Mouse (Mus musculus) skeletal muscle tissue, adult 2 months (tissue): ENCODE measurements at regions not wholly inside any gene's neighbourhood (a gene's known extent, or its start where the extent isn't known, plus 50 kb on each side); places are given as distances from the start of the nearest gene placed in this dataset.

ENCODE experiments used
- DNase-seq: peaks from one replicate; pipeline ENCODE4 v3.0.0-alpha.2; 2012; ENCODE audit warnings: low read depth, low spot score

- no peak for DNase-seq
These were observed 168.4 kb downstream of the Ndfip2 start for GRCm38 (mm10) chr14:105426597-105427334.

DNA sequence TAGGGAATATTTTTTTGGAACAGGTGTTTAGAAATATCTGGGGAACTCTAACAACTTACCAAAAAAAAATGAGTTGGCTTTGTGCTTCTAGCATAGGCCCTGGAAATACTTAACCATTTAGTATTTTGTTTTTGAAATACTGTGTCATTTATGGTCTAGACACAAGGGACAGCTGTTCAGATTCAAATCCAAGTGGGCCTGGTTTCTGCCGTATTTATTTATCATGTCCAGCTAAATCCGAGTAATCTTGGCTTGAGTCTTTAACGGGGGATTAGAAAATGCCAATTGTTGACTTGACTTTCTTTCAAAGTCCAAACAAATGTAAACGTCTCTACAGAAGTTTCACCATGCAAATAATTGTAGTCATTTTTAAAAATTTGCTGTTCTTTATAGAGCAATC is 159.6 kb downstream of the Ndfip2 start:
- DNase-seq: no peak

DNA sequence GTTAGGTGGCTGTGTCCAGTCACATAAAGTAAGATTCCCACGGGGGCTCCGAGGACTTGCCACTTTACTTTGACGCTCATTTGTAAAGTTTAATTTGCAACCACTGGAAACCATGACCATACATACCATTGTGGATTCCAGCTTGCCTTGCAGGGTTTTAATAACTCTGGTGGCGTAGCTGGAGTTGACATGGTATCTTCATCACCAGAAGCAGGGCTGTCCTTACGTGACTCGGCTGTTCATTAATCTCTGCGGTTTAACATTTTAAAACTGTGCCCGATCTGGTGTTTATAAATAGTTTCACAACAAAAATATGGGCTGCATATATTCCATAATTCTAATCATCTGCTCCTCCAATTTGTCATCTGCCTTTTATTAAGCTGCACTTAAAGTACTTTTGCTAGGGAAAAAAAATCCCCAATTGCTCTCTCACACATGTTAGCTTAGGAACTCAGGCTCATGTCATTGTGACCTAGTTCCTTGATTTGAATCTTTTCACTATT is 159.1 kb downstream of the Ndfip2 start:
- DNase-seq: no peak

DNA sequence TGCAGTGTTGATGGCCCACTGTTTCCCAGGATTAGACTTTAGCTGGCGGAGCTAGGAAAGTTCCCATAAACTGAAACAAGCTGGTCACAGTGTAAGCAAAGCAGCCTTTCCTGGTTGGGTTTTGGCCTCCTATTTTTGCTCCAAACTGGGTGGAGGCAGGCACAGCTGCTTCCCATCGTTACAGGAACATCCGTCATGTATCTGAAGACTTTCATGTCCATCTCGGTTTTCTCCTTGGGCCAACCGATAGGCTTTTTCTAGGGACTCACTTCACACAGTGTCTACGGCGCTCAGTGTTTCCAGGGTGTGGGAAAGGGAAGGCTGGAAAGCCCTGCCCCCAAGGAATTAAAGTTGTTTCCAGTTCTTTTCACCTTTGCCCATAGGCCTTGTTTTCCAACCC is 158.6 kb downstream of the Ndfip2 start:
- DNase-seq: peak; percentile 32

GRCm38 (mm10) chr14:105404662-105405061 is 146.3 kb downstream of the Ndfip2 start:
- DNase-seq: no peak

GRCm38 (mm10) chr14:105404241-105404640 is 145.9 kb downstream of the Ndfip2 start:
- DNase-seq: no peak

DNA sequence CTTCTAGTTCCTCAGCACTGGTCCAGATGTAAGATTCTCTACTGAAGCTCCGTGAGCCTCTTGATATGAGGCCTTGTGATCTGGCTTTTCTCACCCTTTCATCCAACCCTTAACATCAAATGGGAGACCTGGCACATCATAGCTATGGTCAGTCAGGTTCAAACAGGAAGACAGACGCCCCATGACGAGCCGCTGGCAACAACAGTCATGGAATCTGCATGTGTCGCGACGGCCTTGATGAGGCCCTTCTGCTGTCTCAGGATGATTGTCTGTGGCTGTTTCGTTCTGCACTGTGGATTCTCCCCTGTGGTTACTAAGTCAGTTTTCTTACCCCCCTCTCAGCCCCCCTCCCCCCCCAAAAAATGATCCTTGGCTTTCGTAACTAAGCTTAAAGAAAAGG is 144.9 kb downstream of the Ndfip2 start:
- no peak for DNase-seq

GRCm38 (mm10) chr14:105402556-105402955 is 144.2 kb downstream of the Ndfip2 start:
- DNase-seq: no peak

DNA sequence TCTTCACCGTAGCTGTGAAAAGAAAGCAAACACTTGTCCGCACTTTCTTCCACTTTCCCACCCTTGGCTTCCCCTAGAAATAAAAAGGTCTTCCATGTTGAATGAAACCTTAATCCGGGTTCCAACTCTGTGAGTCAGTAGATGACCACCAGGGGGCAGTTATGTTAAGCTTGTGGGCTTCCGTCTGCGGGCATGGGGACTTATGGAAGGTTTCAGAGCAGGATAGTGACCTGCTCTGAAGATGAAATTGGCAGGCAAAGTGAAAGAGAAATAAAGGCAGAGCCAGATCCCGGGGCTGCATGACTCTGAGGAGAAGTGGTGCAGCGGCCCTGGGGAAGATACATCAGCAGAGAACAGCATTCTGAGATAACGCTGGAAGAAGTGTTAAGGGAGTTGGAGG is 139.1 kb downstream of the Ndfip2 start:
- peak; percentile 60 for DNase-seq

- DNase-seq: no peak
These were observed 133.9 kb downstream of the Ndfip2 start for GRCm38 (mm10) chr14:105392079-105392813.

DNA sequence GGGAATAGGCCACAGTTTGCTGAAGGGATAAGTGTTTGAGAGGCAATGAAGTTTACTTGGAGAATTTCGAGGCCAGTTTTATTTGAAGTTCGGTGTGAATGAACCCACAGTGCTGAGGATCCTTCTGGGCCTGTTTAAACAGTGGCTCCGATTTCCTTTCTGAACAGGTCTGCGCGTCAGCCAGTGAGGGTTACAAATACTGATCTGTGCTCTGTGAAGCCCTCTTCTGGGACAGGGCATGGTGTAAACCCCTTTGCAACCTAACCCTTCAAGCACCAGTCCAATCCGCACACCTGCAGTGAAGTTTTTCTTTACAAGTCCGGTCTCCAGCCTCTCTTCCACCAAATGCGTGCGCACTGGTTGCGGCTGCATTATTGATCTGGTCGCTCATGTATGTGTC is 133.1 kb downstream of the Ndfip2 start:
- no peak for DNase-seq

DNA sequence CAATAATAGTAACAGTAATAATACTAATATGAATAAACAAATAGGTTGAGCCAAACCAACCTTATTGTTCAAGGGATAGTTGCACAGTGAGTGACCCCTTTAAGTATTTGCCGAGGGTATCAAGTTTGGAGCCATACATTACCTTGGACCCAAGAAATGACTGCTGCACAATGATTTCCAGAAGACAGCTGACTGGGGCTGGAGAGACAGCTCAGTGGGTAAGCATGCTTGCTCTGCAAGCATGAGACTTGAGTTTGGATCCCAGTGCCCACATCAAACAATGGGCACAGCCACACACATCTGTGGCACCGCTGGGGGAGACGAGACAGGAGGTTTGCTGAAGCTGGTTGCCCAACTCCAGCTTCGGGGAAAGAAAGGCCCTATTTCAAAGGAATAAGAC is 126.7 kb downstream of the Ndfip2 start:
- DNase-seq: no peak

GRCm38 (mm10) chr14:105383382-105383781 is 125.0 kb downstream of the Ndfip2 start:
- no peak for DNase-seq

GRCm38 (mm10) chr14:105380101-105380500 is 121.7 kb downstream of the Ndfip2 start:
- no peak for DNase-seq

- peak; percentile 19 for DNase-seq
These were observed 119.4 kb downstream of the Ndfip2 start for GRCm38 (mm10) chr14:105377770-105378169.

DNA sequence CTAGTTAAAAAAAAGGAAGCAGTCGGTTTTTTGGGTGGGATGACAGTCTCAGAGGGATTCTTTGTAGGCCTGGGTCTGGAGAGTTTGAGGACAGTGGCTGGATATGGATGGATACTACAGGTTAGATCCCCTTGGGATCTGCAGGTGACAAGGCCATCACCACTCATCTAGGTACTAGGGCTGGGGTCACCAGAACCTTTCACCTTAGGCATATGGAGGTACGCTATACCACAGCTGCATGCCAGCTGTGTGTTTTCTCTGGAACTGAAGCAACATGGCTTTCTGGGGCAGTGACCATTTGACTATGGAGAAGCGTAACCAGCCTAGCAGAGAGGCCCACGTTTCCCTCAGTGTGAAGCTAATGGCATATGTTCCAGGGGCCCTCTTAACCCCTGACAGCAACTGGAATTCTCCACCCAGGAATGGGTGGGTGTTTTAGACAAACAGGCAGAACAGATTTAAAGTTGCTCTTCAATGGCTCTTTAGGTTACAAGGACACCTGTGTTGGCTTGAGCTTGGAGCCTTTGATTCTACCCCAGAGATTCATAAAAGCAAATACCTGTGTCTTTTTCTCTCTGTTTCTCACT is 118.8 kb downstream of the Ndfip2 start:
- DNase-seq: no peak

DNA sequence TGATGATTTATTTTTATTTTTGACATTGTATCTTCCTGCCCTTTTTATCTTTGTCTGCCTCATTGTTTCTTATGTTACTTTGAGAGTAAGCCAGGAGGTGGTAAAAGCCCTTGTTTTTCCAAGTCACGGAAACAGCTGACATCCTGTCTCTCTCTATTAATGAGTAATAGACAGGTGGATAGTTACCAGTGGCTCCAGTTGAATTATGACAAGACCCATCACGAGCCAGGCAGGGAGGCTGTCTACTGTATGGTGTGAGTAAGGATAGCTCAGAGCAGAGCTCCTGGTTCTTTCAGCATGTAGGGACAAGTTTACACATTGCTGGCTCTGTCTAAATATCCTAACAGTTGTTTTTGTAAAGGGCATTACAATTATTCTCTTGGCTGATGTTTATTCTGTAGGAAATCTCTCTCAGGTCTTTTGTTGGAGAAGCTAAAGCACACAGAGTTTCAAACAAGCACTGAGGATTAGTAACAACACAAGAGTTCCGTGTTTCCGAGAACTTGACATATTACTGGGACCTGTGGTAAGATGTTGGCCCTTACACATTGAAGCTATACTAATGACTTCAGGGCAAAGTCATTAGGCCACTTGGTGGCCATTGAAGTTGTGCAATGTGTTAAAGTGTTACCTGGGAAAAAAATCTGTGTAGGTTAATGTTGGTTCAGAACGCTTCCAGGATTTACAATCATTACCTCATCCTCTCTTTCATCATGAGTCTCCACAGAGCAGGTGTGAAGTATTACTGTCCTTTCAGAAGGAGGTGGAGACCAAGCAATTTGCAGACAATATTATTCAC is 111.5 kb downstream of the Ndfip2 start:
- no peak for DNase-seq

DNA sequence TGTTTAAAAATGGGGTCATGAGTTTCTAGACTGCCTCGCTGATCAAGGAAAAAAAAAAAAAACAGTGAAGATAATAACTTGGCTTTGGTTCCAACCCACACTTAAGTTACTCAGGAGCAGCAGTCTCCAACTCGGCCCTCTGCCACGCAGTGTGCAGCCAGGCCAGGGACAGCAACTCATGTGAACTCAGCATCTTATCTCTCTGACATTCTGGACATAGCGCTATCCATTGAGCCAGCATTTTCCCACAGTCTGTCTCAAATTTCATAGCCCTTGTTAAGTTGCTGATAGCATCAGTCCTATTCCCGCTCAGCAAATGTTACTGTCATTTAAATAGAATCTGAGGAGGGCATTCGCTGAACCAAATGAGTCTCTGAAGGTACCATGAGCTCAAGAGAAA is 102.2 kb downstream of the Ndfip2 start:
- DNase-seq: peak; percentile 64

DNA sequence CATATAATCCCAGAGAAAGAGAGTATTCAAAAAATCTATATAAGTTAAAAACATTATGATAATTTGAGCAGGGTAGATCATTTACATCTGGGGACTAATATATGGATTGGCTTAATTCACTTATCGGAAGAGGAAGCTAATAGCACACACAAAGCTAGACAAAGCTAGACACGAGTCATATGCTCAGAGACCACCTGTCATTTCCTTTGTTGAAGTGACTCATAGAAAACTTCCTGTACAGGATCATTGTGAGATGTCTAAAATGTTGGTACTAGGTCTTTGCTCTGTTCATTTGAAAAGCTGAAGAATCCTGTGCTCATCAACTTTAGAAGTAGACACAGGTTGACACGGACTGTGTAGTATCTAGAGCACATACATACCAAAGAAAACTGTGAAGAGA is 101.5 kb downstream of the Ndfip2 start:
- DNase-seq: no peak
